Mouse (Mus musculus): ENCODE results near the gene Dnah17. TPM values are rescaled to one million over a fixed set of nuclear protein-coding genes. Genes with fewer than 3 reads are reported as not detected.

The Dnah17 gene
- polyA plus RNA-seq, 2 experiments from 2014 or later = 0.55 to 0.67 TPM

DNA sequence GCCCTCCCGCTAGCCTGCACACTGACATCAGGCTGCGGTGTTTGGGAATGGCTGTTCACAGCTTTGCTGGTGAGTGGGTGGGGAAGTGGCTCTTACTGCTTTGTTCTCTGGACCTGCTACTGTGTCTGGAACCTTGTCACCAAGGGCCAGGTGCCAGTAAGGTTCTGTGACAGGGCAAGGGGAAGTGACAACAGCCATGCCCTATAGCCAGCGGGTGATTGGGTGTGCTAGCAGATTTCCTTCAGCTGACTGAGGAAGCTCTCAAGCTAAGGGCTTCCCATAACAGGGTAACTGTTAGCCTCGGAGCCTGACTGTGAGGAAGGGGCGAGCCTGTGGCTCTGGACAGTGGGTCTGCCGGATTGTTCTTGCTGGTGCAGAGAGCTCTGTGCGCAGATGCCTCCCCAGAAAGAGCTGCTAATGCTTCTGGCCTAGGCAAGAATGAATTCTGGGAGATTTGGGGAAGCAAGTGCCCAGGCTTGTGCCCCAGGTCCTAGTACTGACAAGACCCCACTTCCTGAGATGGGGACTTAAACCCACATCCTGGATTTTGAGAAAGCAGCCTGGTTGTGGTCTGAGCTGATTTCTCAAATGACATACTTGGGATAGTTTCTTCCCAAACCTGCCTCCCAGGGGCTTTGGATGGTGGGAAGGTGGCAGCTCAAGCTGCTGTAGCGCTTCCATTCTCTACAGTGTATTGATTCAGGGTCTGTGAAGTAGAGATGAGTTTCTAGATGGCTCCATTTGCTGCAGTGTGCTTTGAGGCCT is 114.9 kb downstream of the Dnah17 start:
- ATAC-seq = peak; percentile 56

- peak; percentile 87 for ATAC-seq
These were observed 115.9 kb downstream of the Dnah17 start for GRCm38 (mm10) chr11:118014391-118014995.

GRCm38 (mm10) chr11:118013339-118013738 is 117.1 kb downstream of the Dnah17 start:
- ATAC-seq = no peak

DNA sequence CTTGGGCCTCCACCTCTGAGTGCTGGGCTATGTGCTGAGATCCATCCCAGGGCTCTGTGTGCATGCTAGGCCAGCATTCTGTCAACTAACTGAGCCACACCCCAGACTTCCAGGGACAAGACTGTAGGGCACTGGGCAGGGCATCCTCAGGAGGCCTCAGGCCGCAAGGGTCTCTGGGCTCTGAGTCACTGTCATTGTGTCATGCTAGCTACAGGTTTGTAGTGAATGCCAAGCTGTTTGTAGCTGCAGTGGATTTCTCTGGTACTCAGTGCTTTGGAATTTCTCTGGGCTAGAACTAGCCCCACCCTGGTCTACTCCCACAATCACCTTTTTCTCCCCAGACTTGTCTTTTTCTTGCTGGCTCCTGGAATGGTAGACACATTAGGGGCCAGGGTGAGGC is 117.8 kb downstream of the Dnah17 start:
- no peak for ATAC-seq

GRCm38 (mm10) chr11:118009865-118010571 is 120.4 kb downstream of the Dnah17 start:
- ATAC-seq = no peak

DNA sequence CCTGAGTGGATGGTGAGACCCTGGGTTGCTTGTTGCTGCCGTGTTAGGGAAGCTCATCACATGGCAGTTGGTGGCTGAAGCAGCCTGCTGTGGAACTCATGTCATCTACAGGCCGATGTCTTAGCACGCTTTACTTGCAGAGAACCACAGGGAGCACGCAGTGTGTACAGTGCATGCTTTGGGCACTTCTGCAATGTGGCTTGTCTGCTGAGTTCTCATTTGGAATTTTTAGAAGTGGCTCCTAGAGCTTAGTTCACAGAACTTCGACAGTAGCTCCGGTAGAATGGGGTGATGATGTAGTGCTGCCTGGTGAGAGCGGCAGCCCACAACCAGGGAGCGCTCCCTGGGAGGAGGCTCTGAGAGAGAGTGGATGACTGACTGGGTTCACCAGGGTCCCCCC is 121.6 kb downstream of the Dnah17 start:
- no peak for ATAC-seq

DNA sequence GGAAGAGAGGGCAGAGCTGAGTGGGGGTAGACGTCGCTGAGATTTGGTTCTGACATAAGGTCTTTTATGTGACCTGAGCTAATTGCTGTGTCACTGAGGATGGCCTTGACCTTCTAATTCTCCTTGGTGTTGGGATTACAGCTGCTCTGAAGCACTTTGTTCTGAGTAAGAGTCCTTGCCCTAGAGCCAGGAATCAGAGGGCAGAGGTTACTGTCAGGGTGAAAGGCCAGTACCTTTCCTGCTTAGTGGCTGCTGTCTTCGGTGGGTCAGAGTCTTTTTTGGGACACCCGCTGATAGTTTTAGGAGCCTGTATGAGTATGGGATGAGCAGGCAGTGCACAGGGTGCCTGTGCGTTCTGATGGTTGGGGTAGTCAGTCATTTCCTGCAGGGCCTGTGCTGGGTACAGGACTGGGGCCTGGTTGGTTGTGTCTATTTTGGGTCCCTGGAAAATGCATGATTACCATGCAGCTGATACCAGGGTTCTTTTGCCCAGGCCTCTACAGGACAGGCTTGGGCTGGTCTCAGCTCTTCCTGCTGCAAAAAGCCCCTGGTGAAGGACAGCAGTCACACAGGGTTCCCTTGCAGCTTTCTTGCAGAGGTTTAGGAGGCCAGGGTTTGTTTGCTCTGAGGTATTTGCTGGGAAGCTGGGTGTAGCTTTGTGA is 122.2 kb downstream of the Dnah17 start:
- ATAC-seq = no peak

GRCm38 (mm10) chr11:118007460-118008143 is 122.8 kb downstream of the Dnah17 start:
- ATAC-seq = peak; percentile 57

GRCm38 (mm10) chr11:118004217-118004616 is 126.2 kb downstream of the Dnah17 start:
- ATAC-seq = no peak

- no peak for ATAC-seq
These were observed 126.7 kb downstream of the Dnah17 start for GRCm38 (mm10) chr11:118003718-118004117.

- no peak for ATAC-seq
These were observed 127.3 kb downstream of the Dnah17 start for GRCm38 (mm10) chr11:118003176-118003575.

- peak; percentile 54 for ATAC-seq
These were observed 129.7 kb downstream of the Dnah17 start for GRCm38 (mm10) chr11:118000565-118001215.

DNA sequence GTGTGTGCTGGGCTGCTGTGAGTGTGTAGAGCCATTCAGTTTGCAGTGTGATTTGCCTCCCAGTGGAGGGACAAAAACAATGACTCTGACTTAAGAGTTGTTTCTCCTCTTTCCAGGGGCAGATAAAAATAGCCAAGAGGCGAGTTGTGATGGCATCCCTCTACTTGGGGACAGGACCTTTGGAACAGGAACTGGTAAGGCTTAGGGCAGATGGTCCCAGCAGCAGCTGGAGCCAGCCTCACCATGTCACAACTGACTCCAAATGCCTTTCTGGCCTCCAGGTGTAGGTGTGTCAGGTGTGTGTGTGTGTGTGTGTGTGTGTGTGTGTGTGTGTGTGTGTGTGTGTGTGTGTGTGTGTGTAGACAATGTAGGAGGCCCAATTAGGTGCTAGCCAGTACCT is 130.4 kb downstream of the Dnah17 start:
- no peak for ATAC-seq

DNA sequence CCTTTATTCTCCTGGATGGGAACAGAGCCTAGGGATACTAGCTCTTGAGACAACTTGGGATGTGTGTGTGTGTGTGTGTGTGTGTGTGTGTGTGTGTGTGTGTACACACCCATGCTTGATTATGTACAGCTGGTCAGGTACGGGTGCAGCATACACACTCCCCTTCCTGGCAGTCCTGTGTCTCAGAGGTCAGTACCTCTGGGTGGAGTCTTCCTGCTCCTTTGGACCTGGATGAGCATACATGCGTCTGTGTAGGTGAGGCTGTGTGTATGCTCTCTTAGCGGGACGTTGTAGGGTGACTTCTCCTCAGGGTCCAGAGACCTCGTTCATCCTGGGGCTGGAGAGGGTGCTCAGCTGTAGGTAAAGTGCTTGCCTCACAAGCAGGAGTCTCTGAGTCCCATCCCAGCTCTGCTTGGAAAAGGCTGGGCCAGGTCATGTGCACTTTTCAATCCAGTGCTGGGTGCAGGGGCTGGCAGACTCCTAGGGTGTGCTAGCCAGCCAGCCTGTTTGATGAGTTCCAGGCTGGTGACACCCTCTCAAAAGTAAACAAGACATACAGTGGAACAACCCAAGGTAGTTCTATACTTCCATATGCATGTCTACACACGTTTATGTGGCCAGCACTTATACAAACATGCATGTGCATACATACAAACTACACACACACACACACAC is 131.0 kb downstream of the Dnah17 start:
- no peak for ATAC-seq

DNA sequence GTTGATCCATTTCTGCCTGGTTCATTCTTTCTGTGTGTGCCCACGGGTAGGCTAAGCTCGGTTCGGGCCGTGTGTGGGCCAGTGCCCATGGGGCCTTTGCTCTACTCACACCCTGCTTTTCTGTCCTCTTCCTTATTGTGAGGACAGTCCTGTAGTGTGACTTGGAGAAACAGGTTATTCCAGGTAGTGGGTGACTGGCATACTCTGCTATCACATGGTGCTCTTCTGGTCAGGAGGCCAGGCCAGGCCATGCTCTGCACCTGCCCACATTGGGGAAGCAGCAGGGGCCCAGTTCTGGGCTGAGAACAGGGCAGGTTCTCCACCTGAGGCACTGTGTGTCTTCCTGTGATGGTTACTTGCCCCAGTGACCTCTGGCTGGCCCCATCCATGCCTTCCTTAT is 132.1 kb downstream of the Dnah17 start:
- ATAC-seq = no peak

DNA sequence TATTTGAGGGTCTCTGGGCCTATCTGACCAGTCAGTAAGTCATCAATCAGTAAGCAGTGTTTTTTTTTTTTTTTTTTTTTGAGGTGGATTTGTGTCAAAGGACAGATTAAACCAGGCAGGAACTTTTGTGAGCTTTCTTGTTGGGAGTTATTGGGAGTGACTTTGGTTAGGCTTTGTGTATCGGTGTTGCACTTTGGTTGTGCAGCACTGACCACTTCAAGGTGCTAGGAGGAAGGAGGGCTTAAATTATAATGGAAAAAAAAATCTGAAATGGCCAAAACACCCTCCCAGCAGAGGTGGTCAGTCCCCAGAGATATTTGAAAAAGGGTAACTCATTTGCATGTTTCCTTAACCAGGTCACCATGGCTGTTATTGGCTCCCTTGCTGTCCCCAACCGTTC is 133.3 kb downstream of the Dnah17 start:
- ATAC-seq = no peak

- no peak for ATAC-seq
These were observed 134.4 kb downstream of the Dnah17 start for GRCm38 (mm10) chr11:117996066-117996465.

GRCm38 (mm10) chr11:117995661-117996060 is 134.8 kb downstream of the Dnah17 start:
- ATAC-seq = no peak

DNA sequence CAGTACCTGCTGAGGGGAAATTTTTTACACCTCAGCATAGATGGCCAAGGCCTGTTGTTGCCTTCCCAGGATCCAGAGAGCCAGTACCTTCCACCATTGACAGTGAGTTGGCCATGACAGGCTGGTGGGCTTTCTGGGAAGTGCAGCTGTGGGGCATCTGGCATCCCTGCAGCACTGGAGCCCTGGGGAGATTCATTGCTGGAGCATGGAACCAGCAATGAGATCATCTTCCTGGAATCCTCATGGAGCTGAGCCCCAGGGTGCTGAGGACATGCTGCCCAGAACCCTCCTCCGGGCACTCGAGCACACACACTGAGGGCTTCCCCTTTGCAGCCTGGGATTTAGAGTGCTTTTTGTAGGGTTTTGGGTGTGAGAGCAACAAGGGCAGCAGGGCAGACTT is 135.2 kb downstream of the Dnah17 start:
- ATAC-seq = no peak

- peak; percentile 9 for ATAC-seq
These were observed 136.0 kb downstream of the Dnah17 start for GRCm38 (mm10) chr11:117994250-117995057.

All from CD4-positive, CD25-positive, alpha-beta regulatory T cell, adult 4 months (primary cell).